Mouse (Mus musculus): Measurements from ENCODE around the gene Ncapg.
A peak's percentile ranks its signal among the peaks of the same experiment; 100 is the strongest.
"Not testable (repeated sequence)": the region's sequence is repeated elsewhere in the genome, so short reads cannot be mapped to it uniquely, and the experiment has no call there.

Gene Ncapg

DNA sequence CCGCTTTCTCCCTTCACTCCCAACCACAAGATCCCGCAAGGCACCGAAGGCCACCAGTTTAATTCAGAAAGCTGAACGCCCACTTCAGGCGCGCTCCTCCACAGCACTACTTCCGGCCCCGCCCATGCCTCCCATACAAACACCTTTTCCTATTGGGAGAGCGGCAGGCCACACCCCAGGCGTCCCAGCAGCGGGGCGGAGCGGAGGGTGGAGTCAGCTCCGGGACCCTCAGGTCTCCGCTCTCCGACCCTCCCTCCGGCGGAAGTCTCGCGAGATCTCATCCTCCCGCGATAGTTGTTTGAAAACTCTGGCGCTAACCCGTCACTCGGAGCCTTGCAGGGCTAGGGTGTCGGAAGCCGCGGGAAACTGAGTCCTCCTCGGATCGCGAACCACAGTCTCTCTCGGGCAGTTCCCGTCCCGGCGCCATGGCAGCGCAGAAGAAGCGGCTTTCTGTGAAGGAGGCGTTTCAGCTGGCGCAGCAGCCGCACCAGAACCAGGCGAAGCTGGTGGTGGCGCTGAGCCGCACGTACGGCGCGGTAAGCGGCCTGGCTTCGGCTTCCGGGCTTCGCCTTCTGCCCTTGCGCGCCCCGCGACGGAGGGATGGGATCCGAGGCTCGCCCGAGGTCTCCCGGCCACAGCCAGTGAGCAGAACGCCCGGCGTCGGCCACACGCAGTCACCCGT is at the start of gene Ncapg:
Ncapg (plus strand) TSS at position 322 of the 682 bp plus-strand sequence.
- DNase-seq (ENCODE audit: low read depth, low spot score) = peak; percentile 99

DNA sequence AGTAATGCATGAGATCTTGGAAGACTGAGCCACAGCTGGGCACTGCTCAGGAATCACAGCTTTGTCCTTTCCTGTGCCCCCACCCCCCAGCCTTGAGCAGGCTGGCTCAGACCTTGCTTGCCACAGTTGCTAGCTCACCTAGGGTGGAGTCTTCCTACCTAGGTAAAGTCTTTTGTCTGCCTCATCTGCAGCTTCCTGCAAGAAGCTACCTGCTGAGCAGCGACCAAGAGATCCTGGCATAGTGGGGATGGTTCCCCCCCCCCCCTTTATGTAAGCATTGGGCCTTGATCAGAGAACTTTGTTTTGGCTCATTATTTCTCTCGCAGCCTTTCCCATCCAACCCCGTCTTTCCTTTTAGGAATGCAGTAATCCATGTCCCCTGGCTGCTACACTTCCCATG is 48.2 kb upstream of the Ncapg start:
- no peak for DNase-seq (ENCODE audit: low read depth, low spot score)

DNA sequence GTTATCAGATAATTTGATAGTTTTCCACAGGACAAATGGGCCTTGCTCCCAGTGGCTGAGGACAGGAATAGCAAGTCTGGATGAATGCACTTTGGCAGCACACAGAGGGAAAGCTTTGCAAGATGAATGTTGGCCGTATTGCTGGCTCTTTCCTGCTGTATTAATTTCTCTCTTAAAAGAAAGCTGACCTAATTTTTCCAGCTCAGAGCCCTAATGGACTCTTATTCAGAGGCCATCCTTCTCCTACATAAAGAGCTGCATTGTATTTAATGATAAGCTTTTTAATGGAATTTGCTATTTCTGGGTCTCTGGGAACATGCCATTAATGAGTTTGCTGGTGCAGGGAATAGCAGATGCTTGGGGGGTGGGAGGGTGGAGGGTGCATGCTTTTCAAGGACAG is 41.9 kb upstream of the Ncapg start:
- no peak for DNase-seq (ENCODE audit: low read depth, low spot score)

DNA sequence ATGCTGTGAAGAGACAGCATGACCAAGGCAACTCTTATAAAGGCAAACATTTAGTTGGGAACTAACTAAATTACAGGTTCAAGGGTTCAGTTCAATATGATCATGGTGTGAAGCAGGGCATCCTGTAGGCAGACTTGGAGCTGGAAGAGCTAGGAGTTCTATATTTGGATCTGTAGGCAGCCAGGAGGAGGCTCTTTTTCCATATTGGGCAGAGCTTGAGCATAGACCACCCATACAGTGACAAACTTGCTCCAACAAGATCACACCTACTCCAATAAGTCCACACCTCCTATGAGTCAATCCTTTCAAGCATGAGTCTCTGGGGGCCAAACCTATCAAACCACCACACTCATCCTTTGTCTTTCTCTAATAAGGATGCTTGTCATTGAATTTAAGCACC is 40.2 kb upstream of the Ncapg start:
- DNase-seq (ENCODE audit: low read depth, low spot score) = no peak

DNA sequence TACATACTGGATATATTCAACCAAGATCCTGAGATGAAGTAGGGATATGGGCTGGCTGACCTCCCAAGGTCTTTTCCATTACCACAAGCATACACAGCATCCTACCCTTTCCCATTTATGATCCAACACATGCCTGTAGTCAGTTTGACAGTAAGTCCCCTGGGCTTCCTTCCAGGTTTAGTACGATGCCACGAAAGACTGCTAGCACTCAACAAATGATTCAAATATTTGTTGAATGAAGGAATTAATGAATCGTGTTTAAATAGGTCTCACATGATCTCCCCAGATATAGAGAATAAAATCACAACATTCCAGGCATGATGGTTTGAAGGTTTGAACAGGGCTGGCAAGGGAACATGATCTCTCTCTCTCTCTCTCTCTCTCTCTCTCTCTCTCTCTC is 31.3 kb upstream of the Ncapg start:
- no peak for DNase-seq (ENCODE audit: low read depth, low spot score)

DNA sequence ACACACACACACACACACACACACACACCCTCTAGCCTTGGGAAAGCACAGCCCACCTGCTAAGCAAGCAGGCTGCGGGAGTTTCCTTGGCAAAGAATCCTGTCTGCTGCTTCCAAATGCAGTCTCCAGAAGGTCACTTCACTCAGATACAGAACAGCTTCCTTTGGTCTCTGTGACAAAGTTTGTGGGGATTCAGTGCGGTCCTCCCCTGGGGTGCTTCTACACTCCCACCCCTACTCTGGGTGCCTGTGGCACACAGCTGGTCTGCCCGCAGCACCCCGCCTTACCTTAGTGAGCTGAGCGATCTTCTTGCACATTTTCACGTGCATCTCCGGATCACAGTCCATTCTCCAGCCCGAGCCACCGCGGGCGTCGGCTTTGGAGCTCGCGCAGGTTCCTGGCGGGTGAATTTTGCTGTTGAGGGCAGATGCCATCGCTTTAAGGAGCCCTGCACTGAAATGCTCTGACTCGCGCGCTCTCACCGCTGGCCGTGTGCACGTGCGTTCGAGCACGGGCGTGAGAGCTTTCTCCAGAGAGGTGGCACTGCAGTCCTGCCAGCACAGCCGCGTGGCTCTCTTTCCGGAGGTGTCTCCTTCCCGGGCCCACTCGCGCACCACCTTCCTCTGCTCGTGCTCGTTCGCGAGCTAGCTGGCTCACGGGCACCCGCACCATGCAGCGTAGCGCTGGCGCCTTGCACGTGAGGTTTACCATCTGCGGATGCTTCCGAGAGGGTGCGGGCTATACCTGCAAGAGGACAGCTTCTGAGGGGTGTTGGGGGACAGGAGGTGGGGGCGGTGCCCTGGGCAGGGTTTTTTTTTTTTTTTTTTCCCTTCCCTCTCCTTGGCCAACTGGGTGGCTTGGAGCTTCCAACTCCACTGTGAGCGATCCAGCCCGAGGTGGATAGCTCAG is 30.7 kb upstream of the Ncapg start, which contains the start of gene Fam184b:
Fam184b (minus strand) TSS at position 809 of the 909 bp plus-strand sequence.
- DNase-seq (ENCODE audit: low read depth, low spot score) = no peak

DNA sequence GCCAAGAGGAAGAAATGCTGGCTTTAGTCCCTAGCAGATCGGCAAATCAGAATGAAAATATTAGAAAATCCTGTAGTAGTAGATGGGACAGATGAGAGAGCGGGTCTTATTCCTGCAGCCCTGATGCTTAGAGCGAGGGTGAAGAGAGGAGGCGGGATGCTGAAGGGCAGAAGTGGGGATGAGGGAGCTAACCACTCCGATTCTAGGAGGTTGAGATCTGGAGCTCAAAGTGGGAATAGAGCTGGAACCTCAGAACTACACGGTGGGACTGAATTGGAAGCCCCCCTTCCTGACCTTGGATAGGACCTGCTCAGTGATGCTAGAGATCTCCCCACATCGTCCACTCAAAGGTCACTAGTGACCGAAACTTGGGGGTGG is 30.0 kb upstream of the Ncapg start:
- DNase-seq (ENCODE audit: low read depth, low spot score) = no peak

DNA sequence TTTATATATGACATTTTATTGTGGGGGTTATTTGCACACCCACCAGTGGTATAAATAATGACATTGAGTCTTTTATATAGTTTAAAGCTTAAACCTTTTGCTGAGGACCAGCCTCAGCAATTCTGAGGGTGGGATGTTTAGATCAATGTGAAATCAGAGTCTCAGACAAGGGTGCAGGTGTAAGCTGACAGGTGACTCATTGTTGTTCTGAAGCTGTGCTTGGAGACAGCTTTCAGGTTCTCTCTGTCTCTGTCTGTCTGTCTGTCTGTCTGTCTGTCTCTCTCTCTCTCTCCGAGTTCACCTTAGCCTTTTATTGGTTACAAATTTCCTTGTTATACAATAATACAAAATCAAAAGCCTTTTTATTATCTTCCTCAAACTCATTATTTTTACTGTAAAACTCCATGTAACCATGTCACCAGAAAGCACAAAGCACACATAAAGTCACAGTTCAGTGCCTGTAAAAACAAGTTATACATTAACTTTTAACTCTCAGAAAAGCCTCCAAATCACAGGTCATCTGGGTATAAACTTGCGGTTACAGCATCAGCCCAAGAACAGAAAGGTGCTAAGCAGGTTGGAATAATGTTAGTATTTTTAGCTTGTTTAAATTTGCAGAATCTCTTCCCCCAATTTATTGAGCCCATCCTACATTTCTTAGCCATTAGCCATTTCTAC is 18.6 kb upstream of the Ncapg start:
- DNase-seq (ENCODE audit: low read depth, low spot score) = no peak

DNA sequence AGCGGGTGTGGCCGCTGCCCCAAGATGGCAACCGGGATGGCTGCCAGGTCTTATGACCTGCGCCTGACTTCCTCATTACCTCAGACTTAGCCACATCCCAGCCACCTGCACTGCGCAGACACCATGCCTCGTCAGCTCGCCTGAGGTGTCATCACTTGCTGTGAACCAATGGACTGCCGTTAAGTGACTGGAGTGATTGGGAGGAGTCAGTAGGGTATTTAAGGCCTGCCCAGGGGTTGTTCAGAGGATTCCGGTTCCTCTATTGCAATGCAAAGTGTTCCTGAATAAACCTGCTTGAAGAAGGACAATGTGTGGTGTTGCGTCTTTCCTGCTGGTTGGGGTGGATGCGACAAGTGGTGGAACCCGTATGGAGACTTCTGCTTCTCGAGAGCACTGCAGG is 11.3 kb upstream of the Ncapg start:
- DNase-seq (ENCODE audit: low read depth, low spot score) = not testable (repeated sequence)

DNA sequence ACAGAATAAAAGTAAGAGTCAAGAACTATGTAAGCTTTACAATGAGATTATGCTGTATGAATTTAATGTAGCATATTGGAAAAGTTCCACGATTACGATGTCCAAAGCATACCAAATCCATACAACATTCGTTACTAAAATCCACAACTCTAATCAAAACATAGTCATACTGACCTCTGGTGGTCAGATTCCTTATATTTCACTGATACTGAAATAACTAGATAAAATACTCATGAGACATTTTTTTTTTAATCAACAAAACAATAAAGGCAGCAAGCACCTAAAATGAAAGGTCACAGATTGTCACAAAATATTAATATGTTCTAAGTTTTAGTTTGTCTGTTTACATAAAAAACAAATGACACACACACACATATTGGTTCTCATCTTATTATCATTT is 1.4 kb upstream of the Ncapg start:
- DNase-seq (ENCODE audit: low read depth, low spot score) = peak; percentile 67

DNA sequence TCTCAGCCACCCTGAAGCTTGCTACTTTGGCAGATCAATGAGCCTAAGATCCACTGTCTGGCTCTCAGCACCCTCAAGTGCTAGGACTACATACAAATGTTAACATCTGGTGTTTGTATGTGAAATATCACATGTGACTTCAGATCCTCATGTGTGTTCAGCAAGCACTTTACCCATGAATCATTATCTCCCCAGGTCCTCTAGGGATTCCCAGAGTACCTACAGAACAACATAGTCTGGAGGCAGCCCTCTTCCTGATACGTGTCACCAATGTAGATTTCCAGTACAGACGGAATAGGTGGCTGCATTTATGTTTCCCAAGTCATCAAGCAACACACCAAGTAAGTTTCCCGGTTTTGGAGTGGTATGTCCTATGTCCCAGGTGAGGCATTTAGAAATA is 888 bp upstream of the Ncapg start:
- DNase-seq (ENCODE audit: low read depth, low spot score) = peak; percentile 58

DNA sequence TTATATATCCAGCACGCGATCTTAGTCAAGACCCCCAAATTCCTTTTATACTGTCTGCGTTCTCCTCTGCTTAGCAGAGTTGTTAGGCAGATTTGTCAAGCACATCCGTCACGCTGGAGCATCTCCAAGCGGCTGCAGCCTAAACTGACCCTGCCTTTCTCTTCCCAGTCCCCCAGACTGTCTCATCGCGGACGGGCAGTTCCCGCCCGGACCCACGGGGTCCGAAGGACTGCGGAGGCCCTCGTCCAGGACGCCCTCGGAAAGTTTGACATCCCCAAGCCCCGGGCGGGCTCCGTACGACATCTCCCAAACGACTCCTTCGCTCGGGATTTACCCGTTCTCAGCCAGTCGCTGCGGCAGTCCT is 503 bp upstream of the Ncapg start:
- DNase-seq (ENCODE audit: low read depth, low spot score) = no peak

DNA sequence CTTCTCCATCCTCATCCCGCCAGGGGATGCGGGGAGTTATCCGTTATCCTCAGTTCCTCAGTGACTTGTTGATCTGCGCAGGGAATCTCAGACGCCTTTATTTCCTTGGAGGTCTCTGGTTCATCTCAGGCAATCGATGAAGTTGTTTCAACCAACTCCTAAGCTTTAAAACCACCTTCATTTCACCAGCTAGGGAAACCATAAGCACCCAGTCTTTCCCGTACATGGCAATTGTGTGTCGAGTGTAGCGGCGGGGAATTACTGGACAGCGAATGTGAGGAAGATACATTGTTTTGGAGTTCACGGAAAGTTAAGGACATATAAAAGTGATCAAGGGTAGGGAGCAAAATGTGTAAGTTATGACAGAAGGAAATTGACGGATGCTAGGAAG is 556 bp downstream of the Ncapg start:
- DNase-seq (ENCODE audit: low read depth, low spot score) = no peak

DNA sequence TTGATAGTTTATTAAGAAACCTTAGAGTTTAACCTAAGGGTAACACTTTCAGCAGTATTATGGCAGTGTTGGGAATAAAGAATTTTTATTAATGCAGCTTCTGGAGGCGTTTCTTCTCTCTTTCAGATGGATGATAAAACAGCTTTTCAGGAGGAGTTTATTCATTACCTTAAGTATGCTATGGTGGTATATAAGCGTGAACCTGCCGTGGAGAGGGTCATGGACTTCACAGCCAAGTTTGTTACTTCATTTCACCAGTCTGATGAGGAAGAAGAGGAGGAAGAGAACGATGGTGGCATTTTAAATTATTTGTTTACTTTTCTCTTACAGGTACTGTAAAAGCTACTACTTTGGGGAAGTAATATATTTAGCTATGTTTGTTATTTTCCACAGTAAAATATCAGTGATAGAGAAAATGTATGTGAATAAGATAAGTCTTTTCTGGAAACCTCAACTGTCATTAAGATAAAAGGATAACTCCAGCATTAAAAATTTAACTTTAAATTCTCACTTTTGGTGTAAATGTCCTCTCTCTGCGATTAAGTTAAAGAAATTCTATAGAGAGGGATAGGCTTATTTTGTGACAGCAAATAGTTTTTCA is 1.3 kb downstream of the Ncapg start:
- no peak for DNase-seq (ENCODE audit: low read depth, low spot score)

DNA sequence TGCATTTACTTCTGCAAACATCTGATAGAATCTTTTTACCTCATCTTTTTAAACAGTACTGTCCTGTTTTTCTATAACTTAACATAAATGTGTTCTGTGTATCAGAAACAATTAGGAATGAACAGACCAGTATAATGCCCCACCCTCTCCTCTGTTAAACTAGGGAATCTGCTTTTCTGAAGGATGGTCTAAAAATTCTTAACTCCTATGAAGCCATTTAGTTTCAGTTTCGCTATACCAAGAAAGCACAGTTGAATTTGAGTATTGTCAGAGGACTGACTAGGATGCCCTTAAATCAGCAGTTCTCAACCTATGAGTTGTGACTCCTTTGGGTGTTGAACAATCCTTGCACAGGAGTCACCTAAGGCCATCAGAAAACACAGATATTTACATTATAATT is 5.3 kb downstream of the Ncapg start:
- DNase-seq (ENCODE audit: low read depth, low spot score) = no peak

DNA sequence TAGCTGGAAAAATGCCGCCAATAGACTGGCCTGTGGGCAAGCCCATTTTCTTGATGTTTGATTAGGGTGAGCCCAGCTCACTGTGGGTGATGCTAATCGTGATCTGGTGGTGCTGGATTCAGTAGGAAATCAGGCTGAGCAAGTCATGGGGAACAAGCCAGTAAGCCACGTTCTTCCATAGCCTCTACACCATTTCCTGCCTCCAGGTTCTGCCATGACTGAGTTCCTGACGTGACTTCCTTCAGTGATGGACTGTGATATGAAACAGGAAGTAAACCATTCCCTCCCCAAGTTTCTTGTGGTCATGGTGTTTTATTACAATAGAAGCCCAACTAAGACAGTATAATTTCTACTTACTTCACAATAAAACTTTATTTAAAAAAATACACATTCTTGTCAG is 7.9 kb downstream of the Ncapg start:
- DNase-seq (ENCODE audit: low read depth, low spot score) = peak; percentile 50

DNA sequence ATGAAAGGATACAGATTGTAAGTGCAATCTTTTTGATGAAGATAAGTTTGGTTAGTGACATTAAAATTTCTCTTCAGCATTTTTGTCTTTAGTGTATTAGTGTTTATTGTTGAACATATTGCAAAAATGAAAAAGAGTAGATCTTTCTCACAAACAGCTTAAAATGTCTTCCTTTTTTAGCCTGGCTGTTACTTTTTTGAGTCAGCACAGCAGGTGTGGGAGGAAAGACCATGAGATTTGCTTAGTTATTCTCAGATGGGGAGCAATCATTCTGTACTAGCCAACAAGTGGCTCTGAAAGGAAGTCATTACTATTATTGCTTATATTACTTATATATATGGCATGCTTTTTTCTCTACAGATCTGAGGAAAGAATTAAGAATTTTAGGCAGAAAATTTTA is 10.2 kb downstream of the Ncapg start:
- DNase-seq (ENCODE audit: low read depth, low spot score) = peak; percentile 71

DNA sequence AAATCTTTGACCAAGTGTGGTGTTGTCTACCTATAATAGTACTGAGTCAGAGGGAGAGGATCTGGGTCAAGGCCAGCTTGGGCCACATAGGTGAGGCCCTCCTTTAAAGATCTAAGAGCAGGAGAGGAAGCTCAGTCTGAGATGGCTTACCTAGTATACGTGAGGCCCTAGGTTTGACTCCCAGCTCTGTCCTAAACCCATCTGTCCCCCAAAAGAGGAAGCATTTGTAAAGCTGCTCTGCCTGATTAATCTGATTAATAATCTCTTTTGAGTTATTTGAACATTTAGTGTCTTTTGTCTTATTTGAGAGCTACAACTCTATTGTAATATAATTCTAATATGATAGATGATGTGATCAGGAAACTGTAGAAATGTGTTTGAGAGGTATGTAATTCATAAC is 13.7 kb downstream of the Ncapg start:
- DNase-seq (ENCODE audit: low read depth, low spot score) = no peak

DNA sequence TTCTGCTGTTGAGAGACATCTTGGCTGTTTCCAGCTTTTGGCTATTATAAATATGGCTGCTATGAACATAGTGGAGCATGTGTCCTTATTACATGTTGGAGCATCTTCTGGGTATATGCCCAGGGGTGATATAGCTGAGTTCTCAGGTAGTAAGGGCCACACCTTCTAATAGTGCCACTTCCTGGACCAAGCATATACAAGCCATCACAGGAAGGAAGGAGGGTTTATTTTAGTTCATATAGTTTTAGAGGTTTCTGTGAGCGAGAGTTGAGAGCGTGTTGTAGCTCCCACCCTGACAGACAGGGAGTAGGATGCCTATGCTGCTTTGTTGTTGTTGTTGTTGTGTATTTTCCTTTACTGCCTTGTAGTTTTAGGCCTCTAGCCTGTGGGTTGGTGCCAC is 15.5 kb downstream of the Ncapg start:
- DNase-seq (ENCODE audit: low read depth, low spot score) = no peak

DNA sequence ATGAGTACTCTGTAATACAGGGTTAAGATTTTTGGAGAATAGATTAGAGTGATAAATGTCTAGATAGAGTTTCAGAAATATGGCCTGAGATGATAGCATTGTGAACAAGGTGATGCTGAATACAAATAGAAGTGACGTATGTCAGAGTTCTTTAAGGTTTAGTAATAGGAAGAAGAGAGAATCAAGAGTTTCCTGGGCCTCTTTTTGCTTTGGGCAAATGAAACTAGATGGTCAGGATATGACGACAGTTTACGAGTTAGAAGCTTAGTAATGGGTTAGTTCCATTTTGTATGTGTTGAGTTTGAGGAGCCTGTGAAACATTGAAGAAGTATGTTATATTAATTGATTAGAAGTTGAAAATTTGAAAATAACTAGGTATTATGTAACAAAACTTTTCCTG is 16.5 kb downstream of the Ncapg start:
- no peak for DNase-seq (ENCODE audit: low read depth, low spot score)

DNA sequence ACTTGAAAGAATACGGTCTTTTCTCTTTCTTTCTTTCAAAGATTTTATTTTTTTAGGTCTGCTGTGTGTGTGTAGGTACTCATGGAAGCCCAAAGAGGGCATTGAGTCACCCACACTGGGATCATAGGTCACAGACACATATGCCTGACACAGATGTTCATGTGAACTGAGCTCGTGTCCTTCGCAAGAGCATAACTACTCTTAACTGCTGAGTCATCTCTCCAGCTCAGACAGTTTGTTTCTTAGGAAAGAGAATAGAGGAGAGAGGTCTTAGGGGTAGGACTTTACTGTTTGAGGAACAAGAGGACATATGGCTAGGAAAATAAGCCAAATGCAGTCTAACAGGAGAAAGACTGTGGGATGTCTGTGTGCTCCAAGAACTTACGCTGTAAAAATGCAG is 19.4 kb downstream of the Ncapg start:
- no peak for DNase-seq (ENCODE audit: low read depth, low spot score)

DNA sequence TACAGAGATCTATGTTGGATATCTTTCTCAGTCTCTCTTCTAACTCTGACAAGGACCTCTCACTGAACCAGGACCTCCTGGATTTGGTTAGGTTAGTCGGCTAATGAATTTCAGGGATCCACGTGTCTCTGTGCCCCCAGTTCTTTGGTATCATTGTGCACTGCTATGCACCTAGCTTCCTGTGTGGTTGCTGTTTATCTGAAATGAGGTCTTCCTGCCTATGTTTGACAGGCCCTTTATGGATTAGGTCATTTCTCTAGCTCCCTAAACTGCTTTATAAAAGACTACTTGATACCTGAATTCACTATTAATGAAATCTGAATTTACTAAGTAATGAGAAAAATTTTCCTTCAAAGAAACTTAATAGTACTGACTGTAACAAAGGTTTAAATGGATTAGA is 21.1 kb downstream of the Ncapg start:
- no peak for DNase-seq (ENCODE audit: low read depth, low spot score)

All from A20 (cell line).